Mouse (Mus musculus): Measurements from ENCODE around the gene Ankrd33b. TPM values are rescaled to one million over a fixed set of nuclear protein-coding genes. Genes with fewer than 3 reads are reported as not detected.

Gene Ankrd33b
- polyA plus RNA-seq, 1 experiment, result 0.52 TPM

GRCm38 (mm10) chr15:31272695-31273094, 94.8 kb downstream of the Ankrd33b start:
- 89% methylated on average over 7 of the region's 7 CpGs for WGBS
- Histone ChIP-seq H3K4me3 (ENCODE audit: low read depth, low read length) (no peak overlapping the region), H3K4me1 (ENCODE audit: control insufficient read depth, insufficient read depth, insufficient read length, low read length) (no peaks in the 10 kb centered on the region), H3K27ac (ENCODE audit: insufficient read depth, low read depth, low read length) (no peak overlapping the region), H3K36me3 (ENCODE audit: control insufficient read depth, insufficient read depth, low read length) (peaks cover 16% of the 10 kb centered on the region), H3K27me3 (ENCODE audit: control insufficient read depth, insufficient read depth, low read length) (no peaks in the 10 kb centered on the region)
- no peak for TF ChIP-seq CTCF (IDR thresholded peaks at IDR 0.05; ENCODE audit: extremely low read depth, insufficient read length, insufficient replicate concordance, low read depth, low read length)
- no peak for TF ChIP-seq POLR2A (IDR thresholded peaks at IDR 0.05; ENCODE audit: low read depth, low read length)

DNA sequence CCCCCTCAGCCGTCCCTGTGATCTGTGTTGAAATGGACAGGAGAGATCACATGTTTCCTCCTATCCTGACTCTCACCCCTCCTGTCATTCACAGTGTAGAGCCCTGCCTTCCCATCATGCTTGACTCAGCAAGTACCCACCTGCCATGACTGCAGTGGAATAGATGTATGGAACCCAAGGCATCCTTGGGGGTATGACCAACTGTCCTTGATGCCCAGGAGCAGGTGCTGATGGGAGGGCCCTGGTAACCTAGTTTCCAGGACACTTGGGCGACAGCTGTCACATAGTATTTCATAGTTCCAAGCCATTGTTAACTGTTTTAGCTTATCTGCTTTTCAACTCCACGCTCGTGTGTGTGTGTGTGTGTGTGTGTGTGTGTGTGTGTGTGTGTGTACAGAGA, 98.0 kb downstream of the Ankrd33b start:
- H3K27ac ChIP-seq (ENCODE audit: insufficient read depth, low read depth, low read length), result no peak overlapping the region
- no peak for TF ChIP-seq POLR2A (IDR thresholded peaks at IDR 0.05; ENCODE audit: low read depth, low read length)
- TF ChIP-seq CTCF (IDR thresholded peaks at IDR 0.05; ENCODE audit: extremely low read depth, insufficient read length, insufficient replicate concordance, low read depth, low read length), result no peak
- H3K4me1 ChIP-seq (ENCODE audit: control insufficient read depth, insufficient read depth, insufficient read length, low read length), result no peaks in the 10 kb centered on the region
- WGBS, result 77% methylated on average over 4 of the region's 4 CpGs
- no peak overlapping the region for H3K4me3 ChIP-seq (ENCODE audit: low read depth, low read length)
- no peaks in the 10 kb centered on the region for H3K27me3 ChIP-seq (ENCODE audit: control insufficient read depth, insufficient read depth, low read length)
- peaks cover 15% of the 10 kb centered on the region for H3K36me3 ChIP-seq (ENCODE audit: control insufficient read depth, insufficient read depth, low read length)

DNA sequence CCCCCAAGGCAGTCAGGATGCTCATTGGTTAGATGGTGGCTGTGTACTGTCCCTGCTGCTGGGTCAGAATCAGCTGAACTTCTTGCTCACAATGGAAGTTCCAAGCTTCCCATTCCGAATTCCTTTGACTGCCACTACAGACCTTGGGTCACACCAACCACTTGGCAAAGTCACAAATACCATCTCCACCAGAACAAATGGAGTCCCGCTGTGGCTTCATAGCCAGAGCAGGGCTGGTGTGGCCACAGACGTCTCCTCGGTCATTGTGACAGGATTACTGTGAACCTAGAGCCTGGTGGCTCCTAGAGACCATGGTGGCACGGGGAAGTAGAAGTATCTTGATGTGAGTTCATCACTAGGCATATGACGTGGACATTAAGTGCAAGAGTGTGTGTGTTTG, 99.4 kb downstream of the Ankrd33b start:
- H3K36me3 ChIP-seq (ENCODE audit: control insufficient read depth, insufficient read depth, low read length), result peaks cover 6% of the 10 kb centered on the region
- TF ChIP-seq POLR2A (IDR thresholded peaks at IDR 0.05; ENCODE audit: low read depth, low read length) (no peak), CTCF (IDR thresholded peaks at IDR 0.05; ENCODE audit: extremely low read depth, insufficient read length, insufficient replicate concordance, low read depth, low read length) (no peak)
- H3K27me3 ChIP-seq (ENCODE audit: control insufficient read depth, insufficient read depth, low read length), result no peaks in the 10 kb centered on the region
- no peak overlapping the region for H3K4me3 ChIP-seq (ENCODE audit: low read depth, low read length)
- 90% methylated on average over 6 of the region's 6 CpGs for WGBS
- H3K4me1 ChIP-seq (ENCODE audit: control insufficient read depth, insufficient read depth, insufficient read length, low read length), result no peaks in the 10 kb centered on the region
- H3K27ac ChIP-seq (ENCODE audit: insufficient read depth, low read depth, low read length), result no peak overlapping the region

DNA sequence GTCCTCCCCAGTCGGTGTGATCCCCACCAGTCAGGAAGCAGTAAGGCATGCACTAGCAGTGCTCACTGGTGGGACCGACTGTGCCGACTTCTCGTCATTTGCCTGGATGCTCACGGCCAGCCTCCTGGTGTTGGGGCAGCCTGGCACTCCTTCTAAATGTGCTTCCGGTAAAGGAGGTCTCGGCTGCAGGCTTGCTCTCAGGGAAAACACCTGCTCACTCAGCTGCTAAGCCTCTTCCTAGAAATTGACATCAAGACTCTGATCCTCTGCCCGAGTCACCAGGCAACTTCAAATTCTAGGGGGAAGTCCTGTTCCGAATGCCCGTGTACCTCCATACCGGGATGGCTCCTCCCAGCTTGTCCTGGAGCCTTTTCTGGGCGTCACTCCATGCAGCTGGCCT, 101.7 kb downstream of the Ankrd33b start:
- TF ChIP-seq POLR2A (IDR thresholded peaks at IDR 0.05; ENCODE audit: low read depth, low read length), result no peak
- no peak for TF ChIP-seq CTCF (IDR thresholded peaks at IDR 0.05; ENCODE audit: extremely low read depth, insufficient read length, insufficient replicate concordance, low read depth, low read length)
- H3K4me1 ChIP-seq (ENCODE audit: control insufficient read depth, insufficient read depth, insufficient read length, low read length), result peaks cover 10% of the 10 kb centered on the region
- no peaks in the 10 kb centered on the region for H3K36me3 ChIP-seq (ENCODE audit: control insufficient read depth, insufficient read depth, low read length)
- WGBS, result 89% methylated on average over 12 of the region's 12 CpGs
- H3K27me3 ChIP-seq (ENCODE audit: control insufficient read depth, insufficient read depth, low read length), result no peaks in the 10 kb centered on the region
- H3K4me3 ChIP-seq (ENCODE audit: low read depth, low read length), result no peak overlapping the region
- H3K27ac ChIP-seq (ENCODE audit: insufficient read depth, low read depth, low read length), result no peak overlapping the region

GRCm38 (mm10) chr15:31265404-31265803, 102.1 kb downstream of the Ankrd33b start:
- Histone ChIP-seq H3K27me3 (ENCODE audit: control insufficient read depth, insufficient read depth, low read length) (no peaks in the 10 kb centered on the region), H3K4me3 (ENCODE audit: low read depth, low read length) (no peak overlapping the region), H3K36me3 (ENCODE audit: control insufficient read depth, insufficient read depth, low read length) (no peaks in the 10 kb centered on the region), H3K27ac (ENCODE audit: insufficient read depth, low read depth, low read length) (no peak overlapping the region), H3K4me1 (ENCODE audit: control insufficient read depth, insufficient read depth, insufficient read length, low read length) (peaks cover 10% of the 10 kb centered on the region)
- TF ChIP-seq POLR2A (IDR thresholded peaks at IDR 0.05; ENCODE audit: low read depth, low read length) (no peak), CTCF (IDR thresholded peaks at IDR 0.05; ENCODE audit: extremely low read depth, insufficient read length, insufficient replicate concordance, low read depth, low read length) (no peak)
- 90% methylated on average over 8 of the region's 8 CpGs for WGBS

- TF ChIP-seq POLR2A (IDR thresholded peaks at IDR 0.05; ENCODE audit: low read depth, low read length) (no peak), CTCF (IDR thresholded peaks at IDR 0.05; ENCODE audit: extremely low read depth, insufficient read length, insufficient replicate concordance, low read depth, low read length) (peak; percentile 87)
- Histone ChIP-seq H3K27ac (ENCODE audit: insufficient read depth, low read depth, low read length) (no peak overlapping the region), H3K4me1 (ENCODE audit: control insufficient read depth, insufficient read depth, insufficient read length, low read length) (peaks cover 10% of the 10 kb centered on the region), H3K27me3 (ENCODE audit: control insufficient read depth, insufficient read depth, low read length) (no peaks in the 10 kb centered on the region), H3K36me3 (ENCODE audit: control insufficient read depth, insufficient read depth, low read length) (no peaks in the 10 kb centered on the region), H3K4me3 (ENCODE audit: low read depth, low read length) (no peak overlapping the region)
- 41% methylated on average over 6 of the region's 6 CpGs for WGBS
Measured at GRCm38 (mm10) chr15:31264827-31265226, 102.7 kb downstream of the Ankrd33b start.

DNA sequence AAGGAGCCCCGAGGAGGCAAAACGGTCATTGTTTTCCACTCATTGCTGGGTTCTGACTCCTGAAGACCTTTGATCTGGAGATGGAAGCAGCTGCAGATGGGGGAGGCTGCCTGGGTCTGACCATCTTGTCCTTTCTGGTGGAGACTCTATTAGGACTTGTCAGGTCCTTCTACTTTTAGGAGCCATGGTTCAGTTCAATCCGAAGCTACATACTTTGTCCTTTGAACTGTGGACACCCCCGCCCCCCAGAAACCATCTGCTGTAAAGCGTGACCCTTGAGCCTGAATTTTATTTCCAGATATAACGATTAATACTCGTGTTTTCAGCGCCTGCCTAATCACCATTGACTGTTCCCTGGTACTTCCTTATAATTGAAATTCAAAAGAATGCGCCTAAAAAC, 105.2 kb downstream of the Ankrd33b start:
- 29% methylated on average over 9 of the region's 9 CpGs for WGBS
- peaks cover 10% of the 10 kb centered on the region for H3K4me1 ChIP-seq (ENCODE audit: control insufficient read depth, insufficient read depth, insufficient read length, low read length)
- TF ChIP-seq POLR2A (IDR thresholded peaks at IDR 0.05; ENCODE audit: low read depth, low read length) (no peak), CTCF (IDR thresholded peaks at IDR 0.05; ENCODE audit: extremely low read depth, insufficient read length, insufficient replicate concordance, low read depth, low read length) (no peak)

DNA sequence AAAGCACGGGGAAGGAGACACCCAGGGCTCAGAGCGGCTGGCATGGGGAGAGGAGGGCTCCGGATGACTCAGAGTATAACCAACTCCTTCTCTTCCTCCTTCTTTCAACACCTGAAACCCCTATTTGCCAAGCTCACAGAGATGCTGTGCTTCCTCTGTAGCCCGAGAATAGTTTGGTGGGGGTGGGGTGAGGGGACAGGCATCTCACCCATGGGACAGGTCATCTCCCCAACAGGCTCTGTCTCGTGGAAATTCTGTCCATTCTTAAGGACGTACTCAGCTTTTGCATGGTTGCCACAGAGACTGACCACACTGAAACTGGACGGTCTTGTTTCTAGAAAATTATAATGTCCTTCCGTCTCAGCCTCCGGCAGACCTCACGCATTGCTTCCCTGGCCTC, 106.4 kb downstream of the Ankrd33b start:
- 82% methylated on average over 10 of the region's 10 CpGs for WGBS
- peaks cover 10% of the 10 kb centered on the region for H3K4me1 ChIP-seq (ENCODE audit: control insufficient read depth, insufficient read depth, insufficient read length, low read length)
- no peak overlapping the region for H3K4me3 ChIP-seq (ENCODE audit: low read depth, low read length)
- H3K27me3 ChIP-seq (ENCODE audit: control insufficient read depth, insufficient read depth, low read length), result no peaks in the 10 kb centered on the region
- no peak overlapping the region for H3K27ac ChIP-seq (ENCODE audit: insufficient read depth, low read depth, low read length)
- TF ChIP-seq CTCF (IDR thresholded peaks at IDR 0.05; ENCODE audit: extremely low read depth, insufficient read length, insufficient replicate concordance, low read depth, low read length) (no peak), POLR2A (IDR thresholded peaks at IDR 0.05; ENCODE audit: low read depth, low read length) (no peak)
- H3K36me3 ChIP-seq (ENCODE audit: control insufficient read depth, insufficient read depth, low read length), result no peaks in the 10 kb centered on the region

More for the DNA sequence above, 105.2 kb downstream of the Ankrd33b start:
- Histone ChIP-seq H3K27me3 (ENCODE audit: control insufficient read depth, insufficient read depth, low read length) (no peaks in the 10 kb centered on the region), H3K27ac (ENCODE audit: insufficient read depth, low read depth, low read length) (no peak overlapping the region), H3K36me3 (ENCODE audit: control insufficient read depth, insufficient read depth, low read length) (no peaks in the 10 kb centered on the region), H3K4me3 (ENCODE audit: low read depth, low read length) (no peak overlapping the region)

All from small intestine, adult 2 months (tissue).